Mouse (Mus musculus): Measurements from ENCODE around the gene Ctsa. TPM values are rescaled to one million over a fixed set of nuclear protein-coding genes. Genes with fewer than 3 reads are reported as not detected.
A peak's percentile ranks its signal among the peaks of the same experiment; 100 is the strongest.
"Not testable (repeated sequence)": the region's sequence is repeated elsewhere in the genome, so short reads cannot be mapped to it uniquely, and the experiment has no call there.

Ctsa gene
- polyA plus RNA-seq, 1 experiment from 2014 or later = 114 TPM

DNA sequence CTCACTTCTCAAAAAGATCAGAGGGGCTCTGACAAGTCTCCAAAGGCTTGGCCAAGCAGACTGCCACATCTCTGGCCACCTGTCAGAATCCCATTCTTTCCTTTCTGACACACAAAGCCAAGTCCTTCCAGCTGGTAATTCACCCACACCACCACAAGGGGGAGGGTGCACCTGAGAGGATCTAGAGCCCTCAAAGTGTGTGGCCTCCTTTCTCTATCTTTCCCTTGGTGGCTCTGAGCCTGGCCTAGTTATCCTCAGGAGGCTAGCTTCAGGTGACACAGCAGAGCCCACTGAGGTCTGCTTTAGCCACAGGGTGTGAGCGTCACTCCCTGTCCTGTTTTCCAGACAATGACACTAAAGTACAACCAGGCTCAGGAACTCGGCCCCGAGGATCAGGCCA, 39.4 kb upstream of the Ctsa start:
- WGBS = 90% methylated on average over 3 of the region's 3 CpGs
- ATAC-seq (ENCODE audit: low FRiP score, low read depth) = no peak
- Histone ChIP-seq H3K4me3 (no peak overlapping the region), H3K4me1 (no peaks in the 10 kb centered on the region), H3K9ac (no peak overlapping the region), H3K27ac (no peak overlapping the region), H3K9me3 (no peaks in the 10 kb centered on the region), H3K27me3 (replicated peaks) (no peaks in the 10 kb centered on the region), H3K36me3 (peaks cover 59% of the 10 kb centered on the region), H3K4me2 (replicated peaks) (no peak overlapping the region)

DNA sequence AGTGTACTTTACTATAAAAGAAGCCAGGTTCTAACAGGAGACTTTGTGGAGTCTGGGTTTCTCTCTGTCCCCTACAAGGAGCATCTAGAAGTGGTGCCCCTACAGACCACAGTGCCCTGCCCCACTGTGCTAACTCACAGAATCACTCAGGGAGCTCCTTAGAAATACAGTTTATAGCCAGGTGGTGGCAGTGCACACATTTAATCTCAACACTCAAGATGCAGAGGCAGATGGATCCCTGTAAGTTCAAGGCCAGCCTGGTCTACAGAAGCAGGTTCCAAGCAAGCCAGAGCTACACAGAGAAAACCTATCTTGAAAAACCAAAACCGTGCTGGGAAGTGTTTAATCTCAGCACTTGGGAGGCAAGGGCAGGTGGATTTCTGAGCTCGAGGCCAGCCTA, 38.9 kb upstream of the Ctsa start:
- 96% methylated on average over 2 of the region's 2 CpGs for WGBS
- Histone ChIP-seq H3K36me3 (peaks cover 63% of the 10 kb centered on the region), H3K27me3 (replicated peaks) (no peaks in the 10 kb centered on the region)

DNA sequence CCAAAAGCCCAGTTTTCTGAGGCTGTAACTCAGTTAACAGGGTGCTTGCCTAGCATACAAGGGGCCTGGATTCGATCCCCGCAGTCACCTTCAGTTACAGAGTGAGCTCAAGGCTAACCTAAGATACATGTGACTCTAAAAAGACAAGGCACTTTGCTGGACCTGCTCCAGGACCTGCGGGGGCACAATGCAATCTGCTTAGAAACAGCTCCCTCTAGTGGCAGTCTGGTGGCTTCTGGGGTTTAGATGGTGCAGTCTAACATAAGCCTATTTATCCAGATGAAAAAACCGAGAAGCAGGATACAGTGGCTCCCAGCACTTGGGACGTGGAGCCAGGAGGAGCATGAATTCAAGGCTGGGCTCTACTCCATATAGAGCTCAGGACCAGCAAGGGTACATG, 38.4 kb upstream of the Ctsa start:
- H3K4me3 ChIP-seq = no peak overlapping the region
- peaks cover 65% of the 10 kb centered on the region for H3K36me3 ChIP-seq
- H3K27me3 ChIP-seq (replicated peaks) = no peaks in the 10 kb centered on the region
- no peak overlapping the region for H3K27ac ChIP-seq
- H3K9me3 ChIP-seq = no peaks in the 10 kb centered on the region
- peak; percentile 15; the same call in 1 of the 2 replicates for ATAC-seq (ENCODE audit: low FRiP score, low read depth)
- H3K4me2 ChIP-seq (replicated peaks) = no peak overlapping the region
- no peak overlapping the region for H3K9ac ChIP-seq
- no peaks in the 10 kb centered on the region for H3K4me1 ChIP-seq
- 40% methylated on average over 5 of the region's 5 CpGs for WGBS

More for the DNA sequence above, 38.9 kb upstream of the Ctsa start:
- Histone ChIP-seq H3K4me2 (replicated peaks) (no peak overlapping the region), H3K9ac (no peak overlapping the region), H3K4me1 (no peaks in the 10 kb centered on the region), H3K27ac (no peak overlapping the region), H3K4me3 (no peak overlapping the region), H3K9me3 (no peaks in the 10 kb centered on the region)
- ATAC-seq (ENCODE audit: low FRiP score, low read depth) = no peak

DNA sequence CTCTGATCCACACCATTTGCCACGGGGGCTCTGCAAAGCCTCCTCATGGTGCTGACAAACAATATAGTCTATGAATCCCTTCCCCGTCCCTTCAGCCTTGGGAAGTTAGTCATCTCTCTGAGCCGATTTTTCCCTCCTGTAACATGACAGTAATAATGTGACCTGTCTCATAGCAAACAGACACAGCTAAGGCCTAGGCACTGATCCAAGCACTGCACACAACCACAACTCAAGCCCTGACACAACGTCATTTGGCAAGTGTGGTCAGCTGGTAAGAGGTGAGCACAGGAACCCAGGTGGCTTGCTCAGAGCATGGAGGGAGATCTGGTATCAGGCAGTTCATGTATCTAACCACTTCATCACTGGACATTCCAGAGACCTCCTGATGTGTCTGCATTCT, 36.8 kb upstream of the Ctsa start:
- peaks cover 71% of the 10 kb centered on the region for H3K36me3 ChIP-seq

DNA sequence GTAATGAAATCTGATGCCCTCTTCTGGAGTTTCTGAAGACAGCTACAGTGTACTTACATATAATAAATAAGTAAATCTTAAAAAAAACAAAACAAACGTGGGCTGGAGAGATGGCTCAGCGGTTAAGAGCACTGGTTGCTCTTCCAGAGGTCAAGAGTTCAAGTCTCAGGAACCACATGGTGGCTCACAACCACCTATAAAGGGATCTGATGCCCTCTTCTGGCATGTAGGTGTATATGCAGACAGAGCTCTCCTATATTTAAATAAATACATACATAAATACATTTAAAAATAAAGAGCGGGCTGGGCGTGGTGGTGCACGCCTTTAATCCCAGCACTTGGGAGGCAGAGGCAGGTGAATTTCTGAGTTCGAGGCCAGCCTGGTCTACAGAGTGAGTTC, 34.1 kb upstream of the Ctsa start:
- H3K27me3 ChIP-seq (replicated peaks); ATAC-seq (ENCODE audit: low FRiP score, low read depth); H3K9ac ChIP-seq; H3K4me2 ChIP-seq (replicated peaks); H3K9me3 ChIP-seq; H3K4me1 ChIP-seq; H3K4me3 ChIP-seq; H3K27ac ChIP-seq: not testable (repeated sequence)
- H3K36me3 ChIP-seq = peaks cover 58% of the 10 kb centered on the region
- 83% methylated on average over 6 of the region's 6 CpGs for WGBS

More for the DNA sequence above, 36.8 kb upstream of the Ctsa start:
- Histone ChIP-seq H3K27ac (no peak overlapping the region), H3K4me1 (no peaks in the 10 kb centered on the region), H3K9me3 (no peaks in the 10 kb centered on the region), H3K4me3 (no peak overlapping the region), H3K9ac (no peak overlapping the region), H3K4me2 (replicated peaks) (no peak overlapping the region), H3K27me3 (replicated peaks) (no peaks in the 10 kb centered on the region)
- WGBS = 87% methylated on average over 4 of the region's 4 CpGs
- no peak for ATAC-seq (ENCODE audit: low FRiP score, low read depth)

DNA sequence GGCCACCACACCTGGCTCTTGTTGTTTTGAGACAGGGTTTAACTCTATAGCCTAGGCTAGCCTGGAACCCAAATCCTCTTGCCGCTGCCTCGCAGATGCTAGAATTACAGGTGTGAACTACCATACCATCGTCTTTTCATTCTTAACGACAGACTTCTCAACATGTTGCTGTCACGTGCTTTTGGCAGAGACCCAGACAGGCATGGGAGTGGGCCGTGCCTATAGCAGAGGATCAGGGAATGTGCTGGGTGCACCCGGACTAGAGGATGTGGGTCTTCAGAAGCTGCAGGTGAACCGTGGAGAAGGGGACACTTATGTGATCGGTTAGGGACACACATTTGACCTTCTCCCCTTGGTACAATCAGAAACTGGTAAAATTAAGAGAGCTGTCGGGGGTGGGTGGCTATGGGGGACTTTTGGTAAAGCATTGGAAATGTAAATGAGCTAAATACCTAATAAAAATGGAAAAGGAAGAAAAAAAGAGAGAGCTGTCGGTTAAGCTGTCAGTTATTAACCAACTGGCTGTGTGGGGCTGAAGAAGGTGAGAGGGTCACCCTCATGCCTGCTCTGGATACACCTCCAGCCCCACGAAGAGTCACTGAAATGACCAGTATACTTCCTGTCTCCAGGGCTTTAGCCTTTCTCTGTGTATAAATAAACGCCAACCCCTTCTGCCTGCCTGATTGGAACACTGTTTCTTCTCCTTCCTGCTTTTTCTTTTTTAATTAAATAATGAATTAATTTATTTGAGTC, 32.2 kb upstream of the Ctsa start:
- Histone ChIP-seq H3K4me2 (replicated peaks) (no peak overlapping the region), H3K4me3 (no peak overlapping the region), H3K9me3 (no peaks in the 10 kb centered on the region), H3K27me3 (replicated peaks) (no peaks in the 10 kb centered on the region), H3K36me3 (peaks cover 46% of the 10 kb centered on the region), H3K4me1 (peaks cover 8% of the 10 kb centered on the region), H3K27ac (no peak overlapping the region), H3K9ac (no peak overlapping the region)
- 93% methylated on average over 13 of the region's 13 CpGs for WGBS
- ATAC-seq (ENCODE audit: low FRiP score, low read depth) = no peak

DNA sequence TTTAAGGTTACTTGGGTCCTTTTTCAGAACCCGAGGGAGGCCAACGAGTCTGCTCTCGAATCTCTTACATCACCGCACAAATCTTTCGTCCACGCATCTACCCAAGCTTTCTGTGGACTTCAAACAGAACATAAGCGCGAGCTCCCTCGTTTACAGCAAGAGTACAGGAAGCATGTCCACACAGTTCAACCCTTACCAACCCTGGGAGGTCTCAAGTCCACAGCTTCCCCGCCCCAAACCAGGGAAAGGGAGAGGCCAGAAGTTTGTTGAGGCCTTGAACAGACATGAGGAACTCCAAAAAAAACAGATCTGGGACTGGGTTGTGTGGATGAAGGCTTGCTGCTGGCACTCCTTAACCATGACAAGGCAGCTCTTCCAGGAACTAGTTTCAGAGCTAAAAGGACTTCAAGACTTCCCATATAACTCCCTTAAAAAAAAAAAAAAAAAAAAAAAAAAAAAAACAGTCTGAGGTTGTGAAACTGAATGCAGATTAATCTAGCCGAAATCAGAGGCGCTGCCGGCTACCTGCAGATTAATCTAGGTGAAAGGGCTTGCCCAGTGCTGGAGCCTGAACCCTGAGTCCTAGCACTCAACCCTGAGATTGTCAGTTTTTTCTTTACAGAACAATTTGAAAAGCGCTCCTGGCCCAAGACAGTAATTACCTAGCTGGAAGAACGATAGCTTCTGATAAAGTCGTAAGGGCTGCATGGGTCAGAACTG, 29.3 kb upstream of the Ctsa start:
- ATAC-seq (ENCODE audit: low FRiP score, low read depth) = no peak
- Histone ChIP-seq H3K27me3 (replicated peaks) (no peaks in the 10 kb centered on the region), H3K4me3 (peak overlapping the region; percentile 59; the same call in 1 of the 2 replicates), H3K9me3 (no peaks in the 10 kb centered on the region), H3K36me3 (peaks cover 23% of the 10 kb centered on the region), H3K4me2 (replicated peaks) (peak overlapping the region; percentile 81), H3K9ac (peak overlapping the region; percentile 71), H3K4me1 (peaks cover 17% of the 10 kb centered on the region), H3K27ac (no peak overlapping the region)
- 94% methylated on average over 16 of the region's 16 CpGs for WGBS

DNA sequence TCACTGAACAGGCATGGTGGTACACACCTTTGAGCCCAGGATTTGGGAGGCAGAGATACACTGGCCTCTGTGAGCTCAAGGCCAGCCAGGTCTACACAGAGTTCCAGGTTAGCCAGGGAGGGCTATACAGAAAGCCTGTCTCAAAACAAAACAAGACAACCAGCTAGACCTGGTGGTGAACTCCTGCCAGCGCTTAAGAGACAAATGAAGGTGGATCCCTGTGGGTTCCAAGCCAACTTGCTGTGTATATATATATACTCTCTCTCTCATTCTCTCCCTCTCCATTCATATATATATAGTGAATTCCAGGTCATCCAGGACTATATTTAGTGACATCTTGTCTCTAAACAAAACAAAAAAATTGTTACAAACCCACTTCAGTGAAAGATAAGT, 28.8 kb upstream of the Ctsa start:
- no peak overlapping the region for H3K27ac ChIP-seq
- peak overlapping the region; percentile 59 for H3K4me3 ChIP-seq
- H3K9me3 ChIP-seq = no peaks in the 10 kb centered on the region
- H3K4me1 ChIP-seq = peaks cover 17% of the 10 kb centered on the region
- peaks cover 19% of the 10 kb centered on the region for H3K36me3 ChIP-seq
- WGBS = 46% methylated on average over 1 of the region's 1 CpGs
- H3K4me2 ChIP-seq (replicated peaks) = peak overlapping the region; percentile 81
- H3K27me3 ChIP-seq (replicated peaks) = no peaks in the 10 kb centered on the region
- no peak for ATAC-seq (ENCODE audit: low FRiP score, low read depth)
- peak overlapping the region; percentile 71 for H3K9ac ChIP-seq

DNA sequence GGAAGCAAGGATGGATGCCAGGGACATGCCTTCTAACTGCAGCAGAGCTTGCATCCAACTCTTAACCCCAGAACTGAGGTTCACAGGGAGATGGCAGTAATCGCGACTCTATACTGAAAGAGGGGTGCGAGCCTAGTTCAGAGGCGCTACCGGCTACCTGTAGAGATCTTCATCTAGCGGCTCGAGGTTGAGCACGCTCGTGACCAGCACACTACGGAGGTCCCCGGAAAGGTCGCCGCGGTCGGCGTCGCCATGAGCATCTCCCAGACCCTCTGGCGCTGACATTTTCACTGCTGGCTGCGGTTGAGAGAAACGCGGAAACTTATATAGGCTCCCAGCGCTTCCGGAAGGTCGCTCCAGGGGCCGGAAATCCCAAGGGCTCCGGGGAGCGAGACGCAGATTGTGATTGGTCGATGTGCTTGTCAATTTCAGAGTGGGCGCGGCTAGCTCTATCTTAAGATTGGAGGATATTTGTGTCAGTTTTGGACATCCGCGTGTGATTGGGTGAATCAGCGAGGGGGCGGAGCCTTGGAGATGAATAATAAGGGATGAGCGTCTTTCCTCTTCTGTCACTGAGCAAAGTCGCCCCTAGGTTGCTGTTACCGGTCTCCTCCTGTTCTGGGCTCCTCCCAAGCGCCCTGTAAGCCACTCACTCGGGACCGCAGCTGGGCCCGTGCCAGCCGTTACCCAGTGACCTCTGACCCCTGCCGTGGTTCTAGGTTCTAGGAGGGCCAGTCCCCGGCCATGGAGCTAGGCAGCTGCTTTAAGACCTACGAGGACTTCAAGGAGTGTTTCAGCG, 27.9 kb upstream of the Ctsa start, which contains the start of the genes Acot8 and Zswim3:
TSS of gene Acot8 (minus strand) at position 350 of the 799 bp plus-strand sequence.
TSS of gene Zswim3 (plus strand) at position 566 of the 799 bp plus-strand sequence.
- WGBS = under 1% methylated on average over 47 of the region's 47 CpGs
- Histone ChIP-seq H3K4me2 (replicated peaks) (peak within 1 kb of the TSS; percentile 81), H3K36me3 (peaks cover 16% of the 10 kb centered on the region), H3K27ac (peak within 1 kb of the TSS; percentile 47; the same call in 1 of the 2 replicates), H3K4me1 (peaks cover 17% of the 10 kb centered on the region), H3K9ac (peak within 1 kb of the TSS; percentile 71), H3K9me3 (no peaks in the 10 kb centered on the region), H3K4me3 (peak within 1 kb of the TSS; percentile 59), H3K27me3 (replicated peaks) (no peaks in the 10 kb centered on the region)
- peak; percentile 96 for ATAC-seq (ENCODE audit: low FRiP score, low read depth)

DNA sequence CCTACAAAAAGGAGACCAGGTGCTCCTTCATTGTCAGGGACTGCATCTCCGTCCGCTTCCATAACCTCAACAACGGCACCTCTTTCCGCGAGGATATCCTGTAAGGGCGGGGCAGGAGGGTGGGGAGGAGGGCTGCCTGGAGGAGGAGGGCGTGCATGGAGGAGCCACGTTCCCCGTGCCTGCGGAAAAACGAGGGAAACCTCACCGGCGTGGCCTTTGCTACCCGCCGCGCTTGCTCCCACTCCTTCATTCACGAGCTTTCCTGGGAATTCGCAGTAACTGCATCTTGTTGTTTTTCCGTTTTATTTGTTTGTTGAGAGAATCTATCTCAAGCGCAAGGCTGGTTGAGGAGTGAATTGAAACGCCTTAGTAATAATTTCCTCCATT, 27.3 kb upstream of the Ctsa start:
- Histone ChIP-seq H3K27me3 (replicated peaks) (no peaks in the 10 kb centered on the region), H3K9ac (peak overlapping the region; percentile 69), H3K27ac (0 out of 2 replicates have a peak overlapping the region, but pooled peaks have one; percentile 47), H3K4me2 (replicated peaks) (peak overlapping the region; percentile 77), H3K4me1 (peaks cover 17% of the 10 kb centered on the region), H3K36me3 (peaks cover 14% of the 10 kb centered on the region), H3K9me3 (no peaks in the 10 kb centered on the region), H3K4me3 (peak overlapping the region; percentile 59)
- 2% methylated on average over 21 of the region's 21 CpGs for WGBS
- ATAC-seq (ENCODE audit: low FRiP score, low read depth) = peak; percentile 71

DNA sequence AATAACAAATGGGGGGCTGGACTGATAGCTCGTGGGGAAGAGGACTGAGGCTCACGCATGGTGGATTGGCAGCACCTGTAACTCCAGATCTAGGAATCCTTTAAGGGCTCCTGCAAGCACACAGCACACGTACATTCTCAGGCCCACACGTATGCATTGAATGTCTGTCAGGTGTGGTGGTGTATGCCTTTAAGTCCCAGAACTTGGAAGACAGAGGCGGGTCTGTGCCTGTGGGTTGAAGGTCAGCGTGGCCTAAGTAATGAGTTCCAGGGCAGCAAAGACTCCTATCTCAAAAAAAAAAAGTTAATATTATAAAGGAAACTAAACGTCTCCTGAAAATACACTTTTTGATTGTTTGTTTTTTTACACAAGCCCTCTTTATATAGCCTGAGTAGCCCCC, 26.1 kb upstream of the Ctsa start:
- H3K4me1 ChIP-seq = peaks cover 17% of the 10 kb centered on the region
- H3K36me3 ChIP-seq = peaks cover 8% of the 10 kb centered on the region; the same call in 1 of the 2 replicates
- no peak overlapping the region for H3K4me3 ChIP-seq
- 82% methylated on average over 7 of the region's 7 CpGs for WGBS
- no peak overlapping the region for H3K27ac ChIP-seq
- H3K4me2 ChIP-seq (replicated peaks) = peak overlapping the region; percentile 77; the same call in 1 of the 2 replicates
- no peak for ATAC-seq (ENCODE audit: low FRiP score, low read depth)
- H3K9ac ChIP-seq = no peak overlapping the region
- no peaks in the 10 kb centered on the region for H3K9me3 ChIP-seq
- no peaks in the 10 kb centered on the region for H3K27me3 ChIP-seq (replicated peaks)

DNA sequence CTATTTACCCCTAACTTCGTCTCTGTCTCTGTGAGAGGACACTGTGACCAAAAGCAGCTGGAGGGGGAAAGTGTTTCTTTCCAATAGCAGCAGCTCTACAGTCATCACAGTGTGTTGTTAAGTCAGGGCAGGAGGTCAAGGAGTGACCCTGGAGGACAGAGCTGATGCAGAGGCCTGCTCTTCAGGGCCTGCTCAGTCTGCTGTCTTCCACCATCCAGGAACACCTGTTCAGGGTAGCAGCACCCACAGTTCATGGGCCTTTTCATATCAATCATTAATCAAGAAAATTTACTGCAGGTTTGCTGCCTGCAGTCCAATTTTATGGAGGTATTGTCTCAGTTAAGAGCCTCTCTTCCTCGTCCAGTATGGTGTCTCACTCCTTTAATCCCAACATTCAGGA, 19.1 kb upstream of the Ctsa start:
- Histone ChIP-seq H3K9ac (no peak overlapping the region), H3K36me3 (peaks cover 5% of the 10 kb centered on the region; the same call in 1 of the 2 replicates), H3K9me3 (no peaks in the 10 kb centered on the region), H3K4me3 (no peak overlapping the region), H3K4me2 (replicated peaks) (no peak overlapping the region), H3K27me3 (replicated peaks) (no peaks in the 10 kb centered on the region), H3K4me1 (no peaks in the 10 kb centered on the region), H3K27ac (no peak overlapping the region)
- 55% methylated on average over 2 of the region's 2 CpGs for WGBS
- no peak for ATAC-seq (ENCODE audit: low FRiP score, low read depth)

All from neural tube, embryonic 12.5 days (tissue).